Comparison of ENCODE assay signal across 18 mouse cellular contexts in genomic region chr10:102889709-102890108, GRCm38 (mm10).
"Had no signal": no experiment of that assay in that cellular context is flagged by ENCODE, and none has a peak within 500 bp of the region (broad histone marks: within the 10 kb centered on the region; RNA-seq: fewer than 3 reads in every experiment).

No protein-coding gene starts in this region.

- ATAC-seq: midbrain, embryonic 16.5 days had no signal

- H3K9ac ChIP-seq: lung, embryonic 14.5 days; midbrain, embryonic 12.5 days; neural tube, embryonic 13.5 days; neural tube, embryonic 15.5 days had no signal

- H3K36me3 ChIP-seq: midbrain, embryonic 10.5 days; midbrain, embryonic 12.5 days; neural tube, embryonic 13.5 days; neural tube, embryonic 15.5 days had no signal

- H3K4me2 ChIP-seq: lung, embryonic 14.5 days; midbrain, embryonic 12.5 days; neural tube, embryonic 13.5 days; neural tube, embryonic 15.5 days had no signal

- H3K9me3 ChIP-seq: midbrain, embryonic 10.5 days; midbrain, embryonic 12.5 days; neural tube, embryonic 13.5 days; neural tube, embryonic 15.5 days had no signal

- H3K27me3 ChIP-seq: midbrain, embryonic 12.5 days; neural tube, embryonic 13.5 days; neural tube, embryonic 15.5 days had no signal

- H3K27ac ChIP-seq: midbrain, embryonic 10.5 days; midbrain, embryonic 12.5 days; neural tube, embryonic 13.5 days; neural tube, embryonic 15.5 days had no signal

- DNase-seq: lung, embryonic 14.5 days; lung, postnatal 10 days; lung, postnatal 4 days; midbrain, embryonic 14.5 days; retina, postnatal 1 day; right cerebral cortex, adult 18-20 months; right cerebral cortex, postnatal 25 days; right cerebral cortex, postnatal 4 days; spleen, adult 18-20 months; thymus, adult 18-20 months; thymus, postnatal 14 days; thymus, postnatal 36 days had no signal

- H3K4me3 ChIP-seq: midbrain, embryonic 10.5 days; midbrain, embryonic 12.5 days; myocyte; neural tube, embryonic 13.5 days; neural tube, embryonic 15.5 days had no signal

- H3K4me1 ChIP-seq: midbrain, embryonic 10.5 days; midbrain, embryonic 12.5 days; neural tube, embryonic 13.5 days; neural tube, embryonic 15.5 days had no signal
